Mouse (Mus musculus): ENCODE measurements around the gene Bicdl1. TPM values are rescaled to one million over a fixed set of nuclear protein-coding genes. Genes with fewer than 3 reads are reported as not detected.

The Bicdl1 gene
- polyA plus RNA-seq, 1 experiment from 2014 or later = 2.9 TPM

GRCm38 (mm10) chr5:115666366-115667065 lies 64.9 kb downstream of the Bicdl1 start:
- Histone ChIP-seq H3K9me3 (replicated peaks) (0 out of 2 replicates have a peak, but pooled peaks cover 3% of the 10 kb centered on the region), H3K4me2 (no peak overlapping the region), H3K4me1 (no peaks in the 10 kb centered on the region), H3K36me3 (no peaks in the 10 kb centered on the region), H3K9ac (no peak overlapping the region), H3K4me3 (no peak overlapping the region), H3K27me3 (replicated peaks) (peaks cover 28% of the 10 kb centered on the region), H3K27ac (no peak overlapping the region)
- WGBS (ENCODE audit: insufficient replicate concordance) = 59% methylated on average over 8 of the region's 8 CpGs
- ATAC-seq = no peak

GRCm38 (mm10) chr5:115662658-115663057 lies 68.8 kb downstream of the Bicdl1 start:
- H3K27me3 ChIP-seq (replicated peaks) = peaks cover 13% of the 10 kb centered on the region; the same call in 1 of the 2 replicates
- H3K9me3 ChIP-seq (replicated peaks) = 0 out of 2 replicates have a peak, but pooled peaks cover 3% of the 10 kb centered on the region
- H3K4me3 ChIP-seq = no peak overlapping the region
- no peaks in the 10 kb centered on the region for H3K36me3 ChIP-seq
- WGBS (ENCODE audit: insufficient replicate concordance) = 69% methylated on average over 22 of the region's 22 CpGs
- no peak overlapping the region for H3K4me2 ChIP-seq
- no peak overlapping the region for H3K27ac ChIP-seq
- no peaks in the 10 kb centered on the region for H3K4me1 ChIP-seq
- no peak for ATAC-seq
- H3K9ac ChIP-seq = no peak overlapping the region

- 47% methylated on average over 6 of the region's 6 CpGs for WGBS (ENCODE audit: insufficient replicate concordance)
- Histone ChIP-seq H3K4me1 (peaks cover 5% of the 10 kb centered on the region; the same call in 1 of the 2 replicates), H3K9me3 (replicated peaks) (no peaks in the 10 kb centered on the region), H3K27ac (no peak overlapping the region), H3K36me3 (no peaks in the 10 kb centered on the region), H3K9ac (no peak overlapping the region), H3K4me2 (no peak overlapping the region), H3K27me3 (replicated peaks) (0 out of 2 replicates have a peak, but pooled peaks cover 5% of the 10 kb centered on the region), H3K4me3 (no peak overlapping the region)
- ATAC-seq = no peak
These were observed 73.1 kb downstream of the Bicdl1 start for GRCm38 (mm10) chr5:115658352-115658751.

- H3K27ac ChIP-seq = no peak overlapping the region
- no peaks in the 10 kb centered on the region for H3K9me3 ChIP-seq (replicated peaks)
- no peaks in the 10 kb centered on the region for H3K36me3 ChIP-seq
- H3K9ac ChIP-seq = no peak overlapping the region
- H3K4me2 ChIP-seq = no peak overlapping the region
- WGBS (ENCODE audit: insufficient replicate concordance) = 61% methylated on average over 1 of the region's 1 CpGs
- 0 out of 2 replicates have a peak, but pooled peaks cover 2% of the 10 kb centered on the region for H3K27me3 ChIP-seq (replicated peaks)
- H3K4me1 ChIP-seq = peaks cover 13% of the 10 kb centered on the region
- ATAC-seq = no peak
- H3K4me3 ChIP-seq = no peak overlapping the region
These were observed 74.2 kb downstream of the Bicdl1 start for GRCm38 (mm10) chr5:115657234-115657633.

GRCm38 (mm10) chr5:115656677-115657076 lies 74.7 kb downstream of the Bicdl1 start:
- Histone ChIP-seq H3K36me3 (no peaks in the 10 kb centered on the region), H3K9me3 (replicated peaks) (no peaks in the 10 kb centered on the region), H3K27ac (no peak overlapping the region), H3K9ac (no peak overlapping the region), H3K27me3 (replicated peaks) (0 out of 2 replicates have a peak, but pooled peaks cover 2% of the 10 kb centered on the region), H3K4me2 (no peak overlapping the region), H3K4me3 (no peak overlapping the region), H3K4me1 (peaks cover 18% of the 10 kb centered on the region)
- ATAC-seq = no peak
- WGBS (ENCODE audit: insufficient replicate concordance) = 53% methylated on average over 6 of the region's 6 CpGs

GRCm38 (mm10) chr5:115653776-115654175 lies 77.6 kb downstream of the Bicdl1 start:
- H3K9me3 ChIP-seq (replicated peaks) = no peaks in the 10 kb centered on the region
- H3K9ac ChIP-seq = no peak overlapping the region
- no peak overlapping the region for H3K4me3 ChIP-seq
- no peak for ATAC-seq
- H3K27me3 ChIP-seq (replicated peaks) = 0 out of 2 replicates have a peak, but pooled peaks cover 2% of the 10 kb centered on the region
- no peak overlapping the region for H3K4me2 ChIP-seq
- H3K4me1 ChIP-seq = peaks cover 21% of the 10 kb centered on the region
- no peak overlapping the region for H3K27ac ChIP-seq
- 84% methylated on average over 12 of the region's 12 CpGs for WGBS (ENCODE audit: insufficient replicate concordance)
- H3K36me3 ChIP-seq = peaks cover 3% of the 10 kb centered on the region; the same call in 1 of the 2 replicates

GRCm38 (mm10) chr5:115652681-115653575 lies 78.5 kb downstream of the Bicdl1 start:
- Histone ChIP-seq H3K9ac (peak overlapping the region; percentile 63), H3K4me1 (peaks cover 21% of the 10 kb centered on the region), H3K36me3 (peaks cover 10% of the 10 kb centered on the region), H3K4me2 (peak overlapping the region; percentile 77), H3K4me3 (peak overlapping the region; percentile 50), H3K9me3 (replicated peaks) (no peaks in the 10 kb centered on the region), H3K27ac (peak overlapping the region; percentile 71), H3K27me3 (replicated peaks) (0 out of 2 replicates have a peak, but pooled peaks cover 2% of the 10 kb centered on the region)
- WGBS (ENCODE audit: insufficient replicate concordance) = 3% methylated on average over 35 of the region's 35 CpGs
- peak; percentile 100 for ATAC-seq

- no peaks in the 10 kb centered on the region for H3K27me3 ChIP-seq (replicated peaks)
- peak overlapping the region; percentile 63 for H3K9ac ChIP-seq
- peaks cover 21% of the 10 kb centered on the region for H3K4me1 ChIP-seq
- H3K4me2 ChIP-seq = peak overlapping the region; percentile 77
- no peak overlapping the region for H3K4me3 ChIP-seq
- H3K27ac ChIP-seq = no peak overlapping the region
- ATAC-seq = no peak
- H3K36me3 ChIP-seq = peaks cover 21% of the 10 kb centered on the region
- WGBS (ENCODE audit: insufficient replicate concordance) = 89% methylated on average over 10 of the region's 10 CpGs
- H3K9me3 ChIP-seq (replicated peaks) = no peaks in the 10 kb centered on the region
These were observed 79.6 kb downstream of the Bicdl1 start for GRCm38 (mm10) chr5:115651821-115652220.

GRCm38 (mm10) chr5:115650885-115651284 lies 80.5 kb downstream of the Bicdl1 start:
- Histone ChIP-seq H3K4me1 (peaks cover 21% of the 10 kb centered on the region), H3K36me3 (peaks cover 30% of the 10 kb centered on the region)
- 85% methylated on average over 10 of the region's 10 CpGs for WGBS (ENCODE audit: insufficient replicate concordance)

GRCm38 (mm10) chr5:115649699-115650098 lies 81.7 kb downstream of the Bicdl1 start:
- Histone ChIP-seq H3K9me3 (replicated peaks) (no peaks in the 10 kb centered on the region), H3K4me2 (no peak overlapping the region), H3K36me3 (peaks cover 42% of the 10 kb centered on the region), H3K4me3 (no peak overlapping the region), H3K27ac (no peak overlapping the region), H3K27me3 (replicated peaks) (no peaks in the 10 kb centered on the region), H3K9ac (no peak overlapping the region), H3K4me1 (peaks cover 21% of the 10 kb centered on the region)
- ATAC-seq = no peak
- 81% methylated on average over 8 of the region's 8 CpGs for WGBS (ENCODE audit: insufficient replicate concordance)

More at GRCm38 (mm10) chr5:115650885-115651284, 80.5 kb downstream of the Bicdl1 start:
- H3K4me3 ChIP-seq = no peak overlapping the region
- no peak overlapping the region for H3K9ac ChIP-seq
- H3K27me3 ChIP-seq (replicated peaks) = no peaks in the 10 kb centered on the region
- ATAC-seq = no peak
- H3K27ac ChIP-seq = no peak overlapping the region
- H3K9me3 ChIP-seq (replicated peaks) = no peaks in the 10 kb centered on the region
- H3K4me2 ChIP-seq = no peak overlapping the region

- no peak overlapping the region for H3K9ac ChIP-seq
- no peaks in the 10 kb centered on the region for H3K9me3 ChIP-seq (replicated peaks)
- no peak overlapping the region for H3K27ac ChIP-seq
- no peak overlapping the region for H3K4me2 ChIP-seq
- 62% methylated on average over 3 of the region's 3 CpGs for WGBS (ENCODE audit: insufficient replicate concordance)
- peaks cover 50% of the 10 kb centered on the region for H3K36me3 ChIP-seq
- no peak overlapping the region for H3K4me3 ChIP-seq
- H3K4me1 ChIP-seq = peaks cover 21% of the 10 kb centered on the region
- H3K27me3 ChIP-seq (replicated peaks) = no peaks in the 10 kb centered on the region
- ATAC-seq = no peak
These were observed 82.5 kb downstream of the Bicdl1 start for GRCm38 (mm10) chr5:115648876-115649275.

GRCm38 (mm10) chr5:115644192-115644591 lies 87.2 kb downstream of the Bicdl1 start:
- no peak for ATAC-seq

More at GRCm38 (mm10) chr5:115644192-115644591, 87.2 kb downstream of the Bicdl1 start:
- WGBS (ENCODE audit: insufficient replicate concordance) = 88% methylated on average over 9 of the region's 9 CpGs
- H3K27me3 ChIP-seq (replicated peaks) = no peaks in the 10 kb centered on the region
- H3K4me3 ChIP-seq = no peak overlapping the region
- no peak overlapping the region for H3K27ac ChIP-seq
- no peak overlapping the region for H3K4me2 ChIP-seq
- no peaks in the 10 kb centered on the region for H3K9me3 ChIP-seq (replicated peaks)
- peaks cover 6% of the 10 kb centered on the region; the same call in 1 of the 2 replicates for H3K4me1 ChIP-seq
- H3K36me3 ChIP-seq = peaks cover 95% of the 10 kb centered on the region
- H3K9ac ChIP-seq = no peak overlapping the region

Measured in liver, embryonic 12.5 days (tissue).